Mouse (Mus musculus): ENCODE results near the gene Kbtbd4.

- TF ChIP-seq CTCF (IDR thresholded peaks at IDR 0.05; ENCODE audit: low read depth) (no peak), EP300 (IDR thresholded peaks at IDR 0.05; ENCODE audit: low read depth) (no peak)
These were observed 33.2 kb upstream of the Kbtbd4 start for GRCm38 (mm10) chr2:90871180-90871961.

All from liver, postnatal 0 days (tissue).